Mouse (Mus musculus): ENCODE data around the gene Tstd1. TPM values are rescaled to one million over a fixed set of nuclear protein-coding genes. Genes with fewer than 3 reads are reported as not detected.

Gene Tstd1
- polyA plus RNA-seq, 1 experiment from 2014 or later: 2.4 TPM

GRCm38 (mm10) chr1:171411492-171411941, 7.2 kb upstream of the Tstd1 start:
- WGBS: 0% methylated on average over 34 of the region's 39 CpGs
- H3K4me2 ChIP-seq (replicated peaks): peak overlapping the region; percentile 51
- H3K27me3 ChIP-seq (ENCODE audit: control insufficient read depth, insufficient read depth, low read length): peaks cover 21% of the 10 kb centered on the region
- peaks cover 14% of the 10 kb centered on the region for H3K36me3 ChIP-seq (replicated peaks; ENCODE audit: control insufficient read depth, insufficient read depth)
- H3K27ac ChIP-seq: peak overlapping the region; percentile 96
- ATAC-seq (ENCODE audit: low FRiP score) (peak; percentile 84), DNase-seq (ENCODE audit: low spot score) (no peak)
- H3K9me3 ChIP-seq (ENCODE audit: control insufficient read depth, low read length): no peaks in the 10 kb centered on the region
- H3K4me1 ChIP-seq (replicated peaks; ENCODE audit: control insufficient read depth, insufficient read depth, low read length): peaks cover 12% of the 10 kb centered on the region
- peak overlapping the region; percentile 88 for H3K4me3 ChIP-seq (replicated peaks; ENCODE audit: low read length)
- H3K9ac ChIP-seq: peak overlapping the region; percentile 97

GRCm38 (mm10) chr1:171412001-171412441, 6.7 kb upstream of the Tstd1 start:
- H3K4me1 ChIP-seq (replicated peaks; ENCODE audit: control insufficient read depth, insufficient read depth, low read length): peaks cover 12% of the 10 kb centered on the region
- peak overlapping the region; percentile 88 for H3K4me3 ChIP-seq (replicated peaks; ENCODE audit: low read length)
- no peaks in the 10 kb centered on the region for H3K9me3 ChIP-seq (ENCODE audit: control insufficient read depth, low read length)
- peak; percentile 63 for ATAC-seq (ENCODE audit: low FRiP score)
- H3K27ac ChIP-seq: peak overlapping the region; percentile 96
- 1% methylated on average over 20 of the region's 20 CpGs for WGBS
- H3K36me3 ChIP-seq (replicated peaks; ENCODE audit: control insufficient read depth, insufficient read depth): peaks cover 19% of the 10 kb centered on the region
- H3K9ac ChIP-seq: peak overlapping the region; percentile 97
- peak overlapping the region; percentile 51 for H3K4me2 ChIP-seq (replicated peaks)
- DNase-seq (ENCODE audit: low spot score): peak; percentile 66
- H3K27me3 ChIP-seq (ENCODE audit: control insufficient read depth, insufficient read depth, low read length): peaks cover 21% of the 10 kb centered on the region

GRCm38 (mm10) chr1:171412446-171412845, 6.2 kb upstream of the Tstd1 start:
- DNase-seq (ENCODE audit: low spot score) (peak; percentile 59), ATAC-seq (ENCODE audit: low FRiP score) (peak; percentile 18)
- WGBS: 26% methylated on average over 3 of the region's 3 CpGs
- Histone ChIP-seq H3K9ac (peak overlapping the region; percentile 97), H3K4me1 (replicated peaks; ENCODE audit: control insufficient read depth, insufficient read depth, low read length) (peaks cover 12% of the 10 kb centered on the region), H3K9me3 (ENCODE audit: control insufficient read depth, low read length) (no peaks in the 10 kb centered on the region), H3K36me3 (replicated peaks; ENCODE audit: control insufficient read depth, insufficient read depth) (peaks cover 24% of the 10 kb centered on the region), H3K4me2 (replicated peaks) (peak overlapping the region; percentile 51), H3K27me3 (ENCODE audit: control insufficient read depth, insufficient read depth, low read length) (peaks cover 19% of the 10 kb centered on the region), H3K27ac (peak overlapping the region; percentile 96), H3K4me3 (replicated peaks; ENCODE audit: low read length) (peak overlapping the region; percentile 88)

- Histone ChIP-seq H3K36me3 (replicated peaks; ENCODE audit: control insufficient read depth, insufficient read depth) (peaks cover 35% of the 10 kb centered on the region), H3K27ac (no peak overlapping the region), H3K27me3 (ENCODE audit: control insufficient read depth, insufficient read depth, low read length) (peaks cover 10% of the 10 kb centered on the region), H3K9me3 (ENCODE audit: control insufficient read depth, low read length) (no peaks in the 10 kb centered on the region), H3K4me3 (replicated peaks; ENCODE audit: low read length) (no peak overlapping the region), H3K4me2 (replicated peaks) (peak overlapping the region; percentile 51), H3K4me1 (replicated peaks; ENCODE audit: control insufficient read depth, insufficient read depth, low read length) (peaks cover 12% of the 10 kb centered on the region), H3K9ac (no peak overlapping the region)
- DNase-seq (ENCODE audit: low spot score) (no peak), ATAC-seq (ENCODE audit: low FRiP score) (no peak)
- WGBS: 73% methylated on average over 8 of the region's 8 CpGs
These were observed 5.1 kb upstream of the Tstd1 start for GRCm38 (mm10) chr1:171413608-171414007.

GRCm38 (mm10) chr1:171419291-171419882, 715 bp downstream of the Tstd1 start:
- Histone ChIP-seq H3K9me3 (ENCODE audit: control insufficient read depth, low read length) (no peaks in the 10 kb centered on the region), H3K9ac (no peak overlapping the region), H3K27me3 (ENCODE audit: control insufficient read depth, insufficient read depth, low read length) (no peaks in the 10 kb centered on the region), H3K27ac (peak overlapping the region; percentile 47; the same call in 1 of the 2 replicates), H3K36me3 (replicated peaks; ENCODE audit: control insufficient read depth, insufficient read depth) (peaks cover 64% of the 10 kb centered on the region), H3K4me1 (replicated peaks; ENCODE audit: control insufficient read depth, insufficient read depth, low read length) (no peaks in the 10 kb centered on the region), H3K4me2 (replicated peaks) (no peak overlapping the region), H3K4me3 (replicated peaks; ENCODE audit: low read length) (no peak overlapping the region)
- DNase-seq (ENCODE audit: low spot score): no peak
- WGBS: 28% methylated on average over 12 of the region's 12 CpGs
- peak; percentile 57 for ATAC-seq (ENCODE audit: low FRiP score)

- Histone ChIP-seq H3K36me3 (replicated peaks; ENCODE audit: control insufficient read depth, insufficient read depth) (peaks cover 64% of the 10 kb centered on the region), H3K27ac (peak overlapping the region; percentile 47), H3K4me2 (replicated peaks) (no peak overlapping the region), H3K4me3 (replicated peaks; ENCODE audit: low read length) (no peak overlapping the region), H3K27me3 (ENCODE audit: control insufficient read depth, insufficient read depth, low read length) (no peaks in the 10 kb centered on the region), H3K4me1 (replicated peaks; ENCODE audit: control insufficient read depth, insufficient read depth, low read length) (no peaks in the 10 kb centered on the region), H3K9ac (no peak overlapping the region), H3K9me3 (ENCODE audit: control insufficient read depth, low read length) (no peaks in the 10 kb centered on the region)
- 63% methylated on average over 5 of the region's 5 CpGs for WGBS
- peak; percentile 26; the same call in 1 of the 2 replicates for ATAC-seq (ENCODE audit: low FRiP score)
- DNase-seq (ENCODE audit: low spot score): no peak
These were observed 1.2 kb downstream of the Tstd1 start for GRCm38 (mm10) chr1:171419905-171420304.

GRCm38 (mm10) chr1:171422504-171423095, 3.9 kb downstream of the Tstd1 start:
- WGBS: 90% methylated on average over 8 of the region's 8 CpGs

GRCm38 (mm10) chr1:171424638-171425037, 6.0 kb downstream of the Tstd1 start:
- no peaks in the 10 kb centered on the region for H3K4me1 ChIP-seq (replicated peaks; ENCODE audit: control insufficient read depth, insufficient read depth, low read length)
- no peaks in the 10 kb centered on the region for H3K27me3 ChIP-seq (ENCODE audit: control insufficient read depth, insufficient read depth, low read length)
- ATAC-seq (ENCODE audit: low FRiP score) (no peak), DNase-seq (ENCODE audit: low spot score) (no peak)
- no peaks in the 10 kb centered on the region for H3K9me3 ChIP-seq (ENCODE audit: control insufficient read depth, low read length)
- no peak overlapping the region for H3K4me3 ChIP-seq (replicated peaks; ENCODE audit: low read length)
- H3K9ac ChIP-seq: no peak overlapping the region
- H3K4me2 ChIP-seq (replicated peaks): no peak overlapping the region
- WGBS: 79% methylated on average over 5 of the region's 5 CpGs
- H3K36me3 ChIP-seq (replicated peaks; ENCODE audit: control insufficient read depth, insufficient read depth): peaks cover 19% of the 10 kb centered on the region
- no peak overlapping the region for H3K27ac ChIP-seq

More at GRCm38 (mm10) chr1:171422504-171423095, 3.9 kb downstream of the Tstd1 start:
- Histone ChIP-seq H3K36me3 (replicated peaks; ENCODE audit: control insufficient read depth, insufficient read depth) (peaks cover 39% of the 10 kb centered on the region), H3K27me3 (ENCODE audit: control insufficient read depth, insufficient read depth, low read length) (no peaks in the 10 kb centered on the region), H3K27ac (no peak overlapping the region), H3K9me3 (ENCODE audit: control insufficient read depth, low read length) (no peaks in the 10 kb centered on the region), H3K4me3 (replicated peaks; ENCODE audit: low read length) (no peak overlapping the region), H3K9ac (no peak overlapping the region), H3K4me1 (replicated peaks; ENCODE audit: control insufficient read depth, insufficient read depth, low read length) (no peaks in the 10 kb centered on the region), H3K4me2 (replicated peaks) (no peak overlapping the region)
- ATAC-seq (ENCODE audit: low FRiP score) (no peak), DNase-seq (ENCODE audit: low spot score) (no peak)

GRCm38 (mm10) chr1:171425126-171425525, 6.5 kb downstream of the Tstd1 start:
- Histone ChIP-seq H3K9ac (no peak overlapping the region), H3K27me3 (ENCODE audit: control insufficient read depth, insufficient read depth, low read length) (no peaks in the 10 kb centered on the region), H3K4me2 (replicated peaks) (no peak overlapping the region), H3K27ac (no peak overlapping the region), H3K4me3 (replicated peaks; ENCODE audit: low read length) (no peak overlapping the region), H3K9me3 (ENCODE audit: control insufficient read depth, low read length) (no peaks in the 10 kb centered on the region), H3K36me3 (replicated peaks; ENCODE audit: control insufficient read depth, insufficient read depth) (peaks cover 14% of the 10 kb centered on the region), H3K4me1 (replicated peaks; ENCODE audit: control insufficient read depth, insufficient read depth, low read length) (no peaks in the 10 kb centered on the region)
- DNase-seq (ENCODE audit: low spot score) (no peak), ATAC-seq (ENCODE audit: low FRiP score) (no peak)
- whole genome bisulfite sequencing: 85% methylated on average over 4 of the region's 4 CpGs

Data from hindbrain, embryonic 14.5 days (tissue).